Mouse (Mus musculus) embryonic facial prominence, embryonic 13.5 days (tissue): ENCODE results near the gene Rnf168. TPM values are rescaled to one million over a fixed set of nuclear protein-coding genes. Genes with fewer than 3 reads are reported as not detected.
"Not testable (repeated sequence)": the region's sequence is repeated elsewhere in the genome, so short reads cannot be mapped to it uniquely, and the experiment has no call there.

Experiments
- ATAC-seq: fragments of 200-750 bp; cut with Nextera tagmentation; 2 replicates; pipeline ENCODE4 v1.8.0; 2017; ENCODE audit warnings: low read depth; ENCODE audit not compliant: insufficient number of reproducible peaks, insufficient read depth, low FRiP score, low TSS enrichment
- H3K27ac ChIP-seq: fragments of 300-500 bp; sonication (generic); 2 replicates; pipeline ENCODE4 v1.5.1; 2015; ENCODE audit warnings: moderate library complexity, mild to moderate bottlenecking, inconsistent platforms
- H3K27me3 ChIP-seq: fragments of 300-500 bp; sonication (generic); 2 replicates; pipeline ENCODE4 v1.6.1; 2015; ENCODE audit warnings: mild to moderate bottlenecking, inconsistent platforms
- H3K36me3 ChIP-seq: fragments of 300-500 bp; sonication (generic); 2 replicates; pipeline ENCODE4 v1.6.1; 2015; ENCODE audit warnings: mild to moderate bottlenecking, inconsistent platforms
- H3K4me1 ChIP-seq: fragments of 300-500 bp; sonication (generic); 2 replicates; pipeline ENCODE4 v1.6.1; 2015; ENCODE audit warnings: inconsistent platforms
- H3K4me2 ChIP-seq: fragments of 300-500 bp; sonication (generic); 2 replicates; pipeline ENCODE4 v1.6.1; 2015; ENCODE audit warnings: moderate library complexity, mild to moderate bottlenecking, inconsistent platforms
- H3K4me3 ChIP-seq: fragments of 300-500 bp; sonication (generic); 2 replicates; pipeline ENCODE4 v1.5.1; 2015; ENCODE audit warnings: mild to moderate bottlenecking, inconsistent platforms
- H3K9ac ChIP-seq: fragments of 300-500 bp; sonication (generic); 2 replicates; pipeline ENCODE4 v1.6.1; 2015; ENCODE audit warnings: mild to moderate bottlenecking, inconsistent platforms
- H3K9me3 ChIP-seq: fragments of 300-500 bp; sonication (generic); 2 replicates; pipeline ENCODE4 v1.6.1; 2016; ENCODE audit warnings: inconsistent platforms
- WGBS: fragments of 180-500 bp; shearing (Covaris S2); methylation state at CpG from one replicate; pipeline ENCODE4 v1.1.7; 2015; ENCODE audit warnings: mixed read lengths; 5-methylcytosine and 5-hydroxymethylcytosine counted together
- polyA plus RNA-seq: library from polyadenylated mRNA; unstranded; fragments of >200 nt; fragmentation: Nextera tagmentation; extraction: Ambion mirVana; gene quantifications from 2 replicates; pipeline ENCODE4 v1.2.1, GENCODE M21; 2015

The Rnf168 gene
- polyA plus RNA-seq, result 40.3 and 41.6 TPM in 2 replicates

DNA sequence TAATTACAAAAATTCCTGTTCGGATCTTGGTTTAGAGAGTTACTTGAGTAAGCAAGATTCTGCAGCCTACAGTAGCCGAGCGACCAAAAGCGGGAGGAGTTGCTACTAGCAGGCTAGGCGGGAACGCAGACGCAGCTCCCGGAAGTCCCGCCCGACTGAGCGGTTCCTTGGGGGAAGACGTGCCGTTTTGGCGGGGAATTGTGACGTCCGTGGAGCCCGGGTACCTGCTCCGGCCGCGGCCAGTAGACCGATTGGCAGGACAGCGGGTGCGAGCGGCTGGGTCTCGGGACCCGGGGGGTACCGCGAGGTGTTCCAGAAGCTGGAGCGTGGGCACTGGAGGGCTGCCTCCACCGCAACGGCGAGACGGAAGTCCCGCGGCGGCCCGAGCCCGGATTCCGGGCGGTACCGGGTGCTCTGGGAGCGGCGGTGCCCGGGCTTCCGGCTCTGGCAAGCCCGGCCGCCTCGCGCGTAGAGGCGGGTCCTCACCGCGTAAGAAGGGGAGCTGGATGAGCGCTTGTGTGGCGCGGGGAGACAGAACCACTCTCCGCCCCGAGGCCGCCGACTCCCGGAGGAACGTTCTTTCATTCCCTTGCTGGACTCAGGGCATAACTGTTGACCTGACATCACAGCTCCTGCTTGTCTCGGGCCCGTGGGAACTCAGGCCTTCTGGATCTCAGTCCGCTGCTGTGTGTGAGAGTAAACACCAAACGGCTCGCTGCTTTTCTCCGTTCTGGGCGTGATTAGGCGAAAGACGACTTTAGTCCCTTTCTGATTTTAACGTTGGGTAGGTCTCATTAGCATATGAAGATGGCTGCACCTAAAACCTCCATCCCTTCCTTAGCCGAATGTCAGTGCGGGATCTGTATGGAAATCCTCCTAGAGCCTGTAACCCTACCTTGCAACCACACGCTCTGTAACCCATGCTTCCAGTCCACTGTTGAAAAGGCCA is at the start of gene Rnf168:
Rnf168 (plus strand) TSS at position 152 of the 949 bp plus-strand sequence.
- Histone ChIP-seq H3K9me3 (no peaks in the 10 kb centered on the region), H3K4me2 (peak within 1 kb of the TSS; percentile 73), H3K27ac (peak within 1 kb of the TSS; percentile 97), H3K4me3 (peak within 1 kb of the TSS; percentile 83), H3K27me3 (no peaks in the 10 kb centered on the region), H3K4me1 (peaks cover 18% of the 10 kb centered on the region), H3K9ac (peak within 1 kb of the TSS; percentile 94), H3K36me3 (peaks cover 14% of the 10 kb centered on the region)
- WGBS, result under 1% methylated on average over 75 of the region's 75 CpGs
- peak; percentile 85 for ATAC-seq

GRCm38 (mm10) chr16:32232050-32232449 is 45.2 kb upstream of the Rnf168 start:
- 89% methylated on average over 3 of the region's 3 CpGs for WGBS
- H3K9ac ChIP-seq, result not testable (repeated sequence)

GRCm38 (mm10) chr16:32237930-32238680 is 39.2 kb upstream of the Rnf168 start:
- H3K4me1 ChIP-seq, result no peaks in the 10 kb centered on the region
- H3K27ac ChIP-seq, result no peak overlapping the region
- 92% methylated on average over 19 of the region's 19 CpGs for WGBS
- H3K4me3 ChIP-seq, result no peak overlapping the region
- no peaks in the 10 kb centered on the region for H3K9me3 ChIP-seq
- no peak for ATAC-seq
- H3K27me3 ChIP-seq, result no peaks in the 10 kb centered on the region
- no peak overlapping the region for H3K4me2 ChIP-seq
- H3K9ac ChIP-seq, result no peak overlapping the region
- H3K36me3 ChIP-seq, result peaks cover 43% of the 10 kb centered on the region

More at GRCm38 (mm10) chr16:32232050-32232449, 45.2 kb upstream of the Rnf168 start:
- ATAC-seq, H3K27me3 ChIP-seq, H3K27ac ChIP-seq, H3K4me2 ChIP-seq, H3K4me1 ChIP-seq, H3K9me3 ChIP-seq, H3K4me3 ChIP-seq: not testable (repeated sequence)
- H3K36me3 ChIP-seq, result peaks cover 43% of the 10 kb centered on the region

DNA sequence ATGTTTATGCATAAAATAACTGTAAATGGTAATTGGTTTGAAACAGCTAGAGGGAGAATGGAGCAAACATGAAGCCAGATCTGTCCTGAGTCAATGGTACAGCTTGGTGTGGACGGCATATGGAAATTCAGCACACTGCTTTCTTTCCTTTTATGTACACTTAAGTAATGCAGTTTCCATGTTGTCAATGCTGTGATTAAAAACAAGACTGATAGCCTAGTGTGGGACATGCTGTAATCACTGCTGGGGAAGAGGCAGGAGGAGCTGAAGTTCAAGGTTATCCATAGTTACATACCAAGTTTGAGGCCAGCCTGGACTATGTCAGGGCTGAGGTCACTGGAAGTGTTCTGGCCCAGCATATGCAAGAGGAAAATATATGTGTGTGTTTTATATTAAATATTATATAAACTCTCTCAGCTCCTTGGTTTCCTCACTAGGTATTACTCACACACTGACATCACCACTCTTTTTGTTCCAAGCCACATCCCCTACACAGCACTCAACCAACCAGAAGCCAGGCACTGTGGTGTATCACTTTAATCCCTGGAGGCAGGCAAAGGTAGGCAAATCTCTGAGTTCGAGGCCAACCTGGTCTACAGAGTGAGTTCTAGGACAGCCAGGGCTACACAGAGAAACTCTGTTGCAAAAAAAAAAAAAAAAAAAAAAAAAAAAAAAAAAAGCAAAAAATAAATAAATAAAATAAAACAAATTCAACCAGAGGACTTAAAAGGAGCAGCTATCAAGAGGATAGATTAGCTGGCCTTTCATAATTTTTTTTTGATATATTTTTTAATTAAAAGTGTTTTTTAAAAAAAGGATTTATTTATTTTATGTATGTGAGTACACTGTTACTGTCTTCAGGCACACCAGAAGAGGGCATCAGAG is 37.6 kb upstream of the Rnf168 start:
- Histone ChIP-seq H3K27ac (no peak overlapping the region), H3K36me3 (peaks cover 28% of the 10 kb centered on the region), H3K9ac (no peak overlapping the region), H3K9me3 (no peaks in the 10 kb centered on the region), H3K4me3 (no peak overlapping the region), H3K27me3 (no peaks in the 10 kb centered on the region), H3K4me2 (no peak overlapping the region), H3K4me1 (peaks cover 4% of the 10 kb centered on the region; the same call in 1 of the 2 replicates)
- 80% methylated on average over 2 of the region's 2 CpGs for WGBS
- ATAC-seq, result no peak

- peaks cover 5% of the 10 kb centered on the region for H3K36me3 ChIP-seq
- H3K27me3 ChIP-seq, result no peaks in the 10 kb centered on the region
- no peak overlapping the region for H3K27ac ChIP-seq
- 0 out of 2 replicates have a peak overlapping the region, but pooled peaks have one; percentile 1 for H3K9ac ChIP-seq
- peaks cover 23% of the 10 kb centered on the region for H3K4me1 ChIP-seq
- WGBS, result 74% methylated on average over 3 of the region's 3 CpGs
- no peak overlapping the region for H3K4me2 ChIP-seq
- no peak for ATAC-seq
- no peak overlapping the region for H3K4me3 ChIP-seq
- no peaks in the 10 kb centered on the region for H3K9me3 ChIP-seq
Measured at GRCm38 (mm10) chr16:32243901-32244300, 33.4 kb upstream of the Rnf168 start.

GRCm38 (mm10) chr16:32246351-32246791 is 30.9 kb upstream of the Rnf168 start:
- Histone ChIP-seq H3K4me3 (peak overlapping the region; percentile 92), H3K36me3 (no peaks in the 10 kb centered on the region; the same call in 1 of the 2 replicates), H3K9ac (peak overlapping the region; percentile 94), H3K4me1 (peaks cover 23% of the 10 kb centered on the region), H3K27ac (peak overlapping the region; percentile 94), H3K9me3 (no peaks in the 10 kb centered on the region), H3K4me2 (peak overlapping the region; percentile 59), H3K27me3 (no peaks in the 10 kb centered on the region)
- WGBS, result 0% methylated on average over 41 of the region's 41 CpGs
- peak; percentile 60 for ATAC-seq

- H3K4me2 ChIP-seq, result peak within 1 kb of the TSS; percentile 59
- no peaks in the 10 kb centered on the region for H3K9me3 ChIP-seq
- H3K36me3 ChIP-seq, result peaks cover 3% of the 10 kb centered on the region
- H3K27ac ChIP-seq, result peak within 1 kb of the TSS; percentile 94
- WGBS, result under 1% methylated on average over 44 of the region's 48 CpGs
- H3K4me1 ChIP-seq, result peaks cover 23% of the 10 kb centered on the region
- peak; percentile 97 for ATAC-seq
- H3K9ac ChIP-seq, result peak within 1 kb of the TSS; percentile 94
- peak within 1 kb of the TSS; percentile 92 for H3K4me3 ChIP-seq
- H3K27me3 ChIP-seq, result no peaks in the 10 kb centered on the region
Measured at GRCm38 (mm10) chr16:32246952-32247370, 30.3 kb upstream of the Rnf168 start, which contains the start of the genes Fbxo45 and Wdr53. Gene Fbxo45, minus strand, starts transcription at chr16:32247158. Gene Wdr53, plus strand, starts transcription at chr16:32247227.

- not testable (repeated sequence) for H3K36me3 ChIP-seq, H3K9me3 ChIP-seq, H3K4me1 ChIP-seq, H3K4me2 ChIP-seq, H3K9ac ChIP-seq, H3K4me3 ChIP-seq, ATAC-seq, H3K27ac ChIP-seq, H3K27me3 ChIP-seq
- 95% methylated on average over 2 of the region's 2 CpGs for WGBS
Measured at GRCm38 (mm10) chr16:32264225-32264624, 13.0 kb upstream of the Rnf168 start.

GRCm38 (mm10) chr16:32271291-32271690 is 6.0 kb upstream of the Rnf168 start, which contains the start of gene Smco1:
Gene Smco1, plus strand, starts transcription at chr16:32271468.
- 84% methylated on average over 11 of the region's 11 CpGs for WGBS
- H3K4me3 ChIP-seq, result no peak within 1 kb of the TSS
- no peak within 1 kb of the TSS for H3K4me2 ChIP-seq
- ATAC-seq, result no peak
- H3K4me1 ChIP-seq, result no peaks in the 10 kb centered on the region
- no peaks in the 10 kb centered on the region for H3K36me3 ChIP-seq
- no peaks in the 10 kb centered on the region for H3K9me3 ChIP-seq
- no peak within 1 kb of the TSS for H3K27ac ChIP-seq
- no peak within 1 kb of the TSS for H3K9ac ChIP-seq
- no peaks in the 10 kb centered on the region for H3K27me3 ChIP-seq

DNA sequence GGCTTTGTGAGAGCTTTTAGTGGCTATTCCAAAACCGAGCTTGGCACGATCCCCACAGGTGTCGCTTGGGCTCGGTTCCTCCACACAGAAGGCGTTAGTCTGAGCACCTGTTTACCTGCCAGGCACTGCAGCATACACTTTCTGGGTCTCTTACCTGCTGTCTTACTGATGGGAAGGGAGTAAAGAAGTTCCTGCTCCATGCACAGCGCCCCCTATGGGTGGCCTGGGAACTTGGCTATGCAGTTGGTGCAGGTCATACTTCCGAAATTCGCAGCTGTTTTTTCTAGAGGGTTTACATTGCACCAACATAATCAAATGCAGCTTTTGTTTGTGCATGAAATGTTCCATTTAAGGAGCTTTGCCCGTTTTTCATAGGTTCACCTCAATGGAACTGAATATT is 3.9 kb upstream of the Rnf168 start:
- no peak for ATAC-seq
- Histone ChIP-seq H3K27ac (no peak overlapping the region), H3K4me3 (no peak overlapping the region), H3K9ac (no peak overlapping the region), H3K4me1 (peaks cover 5% of the 10 kb centered on the region; the same call in 1 of the 2 replicates), H3K27me3 (no peaks in the 10 kb centered on the region), H3K9me3 (no peaks in the 10 kb centered on the region), H3K4me2 (no peak overlapping the region), H3K36me3 (no peaks in the 10 kb centered on the region)
- 55% methylated on average over 9 of the region's 9 CpGs for WGBS
